25 mouse cellular contexts compared by ENCODE assay signal in the genomic region with DNA sequence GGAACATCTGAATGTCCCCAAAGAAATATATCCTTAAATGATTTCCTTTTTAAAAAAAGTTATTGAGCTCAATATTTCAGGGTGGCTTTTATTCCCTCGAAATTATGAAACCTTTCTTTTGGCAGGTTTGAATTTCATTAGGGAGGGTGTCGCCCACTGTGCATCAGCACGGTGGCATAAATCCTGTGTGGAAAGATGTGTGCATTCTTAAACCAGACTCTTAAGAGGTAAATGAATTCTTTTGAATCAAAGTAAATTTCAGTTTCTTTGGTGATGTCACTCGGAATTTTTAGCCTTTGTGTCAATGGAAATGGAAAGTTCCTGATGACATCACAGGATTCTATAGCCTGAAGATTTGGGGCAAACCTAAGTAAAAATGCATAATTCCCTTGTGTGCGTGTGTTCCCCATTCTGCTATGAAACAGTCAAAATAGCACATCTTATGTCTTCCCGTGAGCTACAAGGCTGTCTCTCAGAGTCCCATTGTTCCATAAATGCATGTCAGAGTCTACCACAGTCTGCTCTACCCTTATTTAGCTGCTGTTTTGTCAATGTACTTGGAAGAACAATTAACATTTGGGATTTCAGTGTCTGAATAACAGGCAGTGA.
DNase-seq lines count a peak whose midpoint lies in the region; ATAC-seq and TF ChIP-seq lines count a peak whose summit lies in the region.
"Had no signal": no experiment of that assay in that cellular context is flagged by ENCODE, and none has a peak within 500 bp of the region (broad histone marks: within the 10 kb centered on the region; RNA-seq: fewer than 3 reads in every experiment).

No protein-coding gene starts in this region.

- H3K27ac ChIP-seq in hindbrain, postnatal 0 days = no peak overlapping the region
- H3K27ac ChIP-seq in hindbrain, embryonic 13.5 days = no peak overlapping the region
- peak overlapping the region; percentile 48; the same call in 1 of the 2 replicates for H3K27ac ChIP-seq in midbrain, embryonic 15.5 days
- H3K27ac ChIP-seq in midbrain, embryonic 13.5 days = no peak overlapping the region
- H3K27ac ChIP-seq in forebrain, postnatal 0 days (ENCODE audit: low read depth, low read length) = peak overlapping the region; percentile 81
- H3K27ac ChIP-seq: gastrocnemius, adult 2 months; limb, embryonic 10.5 days; limb, embryonic 15.5 days; liver, embryonic 13.5 days had no signal

- H3K36me3 ChIP-seq in hindbrain, postnatal 0 days (ENCODE audit: insufficient read depth, low read length) = no peaks in the 10 kb centered on the region
- H3K36me3 ChIP-seq in hindbrain, embryonic 13.5 days = no peaks in the 10 kb centered on the region
- H3K36me3 ChIP-seq in midbrain, embryonic 15.5 days (replicated peaks) = no peaks in the 10 kb centered on the region
- no peaks in the 10 kb centered on the region for H3K36me3 ChIP-seq in midbrain, embryonic 13.5 days
- H3K36me3 ChIP-seq in forebrain, postnatal 0 days (ENCODE audit: insufficient read depth) = no peaks in the 10 kb centered on the region
- H3K36me3 ChIP-seq: G1E; limb, embryonic 10.5 days; limb, embryonic 15.5 days; liver, embryonic 13.5 days had no signal

- H3K4me1 ChIP-seq in hindbrain, postnatal 0 days (ENCODE audit: insufficient read depth, low read length) = no peaks in the 10 kb centered on the region
- H3K4me1 ChIP-seq in hindbrain, embryonic 13.5 days (replicated peaks) = peaks cover 5% of the 10 kb centered on the region; the same call in 1 of the 2 replicates
- no peaks in the 10 kb centered on the region for H3K4me1 ChIP-seq in midbrain, embryonic 15.5 days
- H3K4me1 ChIP-seq in midbrain, embryonic 13.5 days (replicated peaks) = peaks cover 9% of the 10 kb centered on the region; the same call in 1 of the 2 replicates
- no peaks in the 10 kb centered on the region for H3K4me1 ChIP-seq in forebrain, postnatal 0 days (ENCODE audit: insufficient read depth)
- H3K4me1 ChIP-seq: limb, embryonic 10.5 days; limb, embryonic 15.5 days; liver, embryonic 13.5 days; megakaryocyte, embryonic 14.5 days had no signal

- no peaks in the 10 kb centered on the region for H3K27me3 ChIP-seq in hindbrain, postnatal 0 days (ENCODE audit: insufficient read depth, low read length)
- no peaks in the 10 kb centered on the region for H3K27me3 ChIP-seq in hindbrain, embryonic 13.5 days
- H3K27me3 ChIP-seq in midbrain, embryonic 15.5 days (replicated peaks) = no peaks in the 10 kb centered on the region
- no peaks in the 10 kb centered on the region for H3K27me3 ChIP-seq in midbrain, embryonic 13.5 days
- H3K27me3 ChIP-seq in forebrain, postnatal 0 days (ENCODE audit: insufficient read depth, low read length) = no peaks in the 10 kb centered on the region
- H3K27me3 ChIP-seq: limb, embryonic 15.5 days; liver, embryonic 13.5 days; megakaryocyte, embryonic 14.5 days had no signal

- DNase-seq in cerebellum, adult 9-10 months = peak; percentile 30
- DNase-seq in cerebellum, adult 11 months = no peak
- peak; percentile 9 for DNase-seq in hindbrain, postnatal 0 days (ENCODE audit: low spot score)
- peak; percentile 68 for DNase-seq in forebrain, postnatal 0 days
- DNase-seq in right cerebral cortex, adult 18-20 months = no peak
- DNase-seq: adrenal gland, adult 8-10 months; cerebellum, adult 11-12 months; gastrocnemius, adult 2 months; heart, postnatal 14 days; kidney, postnatal 25 days; liver, embryonic 13.5 days; lung, adult 18-20 months; lung, postnatal 4 days; right cerebral cortex, postnatal 25 days; thymus, postnatal 14 days had no signal

- no peak for ATAC-seq in hindbrain, postnatal 0 days
- no peak for ATAC-seq in hindbrain, embryonic 13.5 days (ENCODE audit: low FRiP score)
- ATAC-seq in midbrain, embryonic 15.5 days (replicated peaks) = no peak
- no peak for ATAC-seq in midbrain, embryonic 13.5 days
- ATAC-seq in forebrain, postnatal 0 days = peak; percentile 90
- ATAC-seq: intestine, postnatal 0 days; lung, postnatal 0 days had no signal

- H3K4me2 ChIP-seq in hindbrain, postnatal 0 days (ENCODE audit: low read depth, low read length) = no peak overlapping the region
- H3K4me2 ChIP-seq in hindbrain, embryonic 13.5 days = no peak overlapping the region
- H3K4me2 ChIP-seq in midbrain, embryonic 15.5 days = no peak overlapping the region
- no peak overlapping the region for H3K4me2 ChIP-seq in midbrain, embryonic 13.5 days (replicated peaks)
- peak overlapping the region; percentile 6; the same call in 1 of the 2 replicates for H3K4me2 ChIP-seq in forebrain, postnatal 0 days (ENCODE audit: low read depth)
- H3K4me2 ChIP-seq: limb, embryonic 15.5 days; liver, embryonic 13.5 days had no signal

- 62% methylated on average over 6 of the region's 6 CpGs for WGBS in hindbrain, postnatal 0 days
- 64% methylated on average over 6 of the region's 6 CpGs for WGBS in hindbrain, embryonic 13.5 days
- 38% methylated on average over 6 of the region's 6 CpGs for WGBS in midbrain, embryonic 15.5 days
- WGBS in midbrain, embryonic 13.5 days = 50% methylated on average over 6 of the region's 6 CpGs
- 29% methylated on average over 6 of the region's 6 CpGs for WGBS in forebrain, postnatal 0 days

- no peak for TF ChIP-seq CTCF in hindbrain, postnatal 0 days (IDR thresholded peaks at IDR 0.05; ENCODE audit: low read depth)
- no peak for TF ChIP-seq CTCF in forebrain, postnatal 0 days (IDR thresholded peaks at IDR 0.05; ENCODE audit: low read depth)

- no peak overlapping the region for H3K9ac ChIP-seq in hindbrain, postnatal 0 days (replicated peaks; ENCODE audit: low read length)
- no peak overlapping the region for H3K9ac ChIP-seq in hindbrain, embryonic 13.5 days
- H3K9ac ChIP-seq in midbrain, embryonic 15.5 days = no peak overlapping the region
- no peak overlapping the region for H3K9ac ChIP-seq in midbrain, embryonic 13.5 days (replicated peaks)
- 0 out of 2 replicates have a peak overlapping the region, but pooled peaks have one; percentile 22 for H3K9ac ChIP-seq in forebrain, postnatal 0 days
- H3K9ac ChIP-seq: limb, embryonic 15.5 days; liver, embryonic 13.5 days had no signal

- no peak overlapping the region for H3K4me3 ChIP-seq in hindbrain, postnatal 0 days (ENCODE audit: low read length)
- H3K4me3 ChIP-seq in hindbrain, embryonic 13.5 days = no peak overlapping the region
- H3K4me3 ChIP-seq in midbrain, embryonic 15.5 days = no peak overlapping the region
- no peak overlapping the region for H3K4me3 ChIP-seq in midbrain, embryonic 13.5 days (replicated peaks)
- H3K4me3 ChIP-seq in forebrain, postnatal 0 days (ENCODE audit: low read depth, low read length) = no peak overlapping the region
- H3K4me3 ChIP-seq: erythroblast, embryonic 14.5 days; gastrocnemius, adult 2 months; limb, embryonic 10.5 days; limb, embryonic 15.5 days; liver, embryonic 13.5 days; megakaryocyte, embryonic 14.5 days had no signal

- no peaks in the 10 kb centered on the region for H3K9me3 ChIP-seq in hindbrain, postnatal 0 days (ENCODE audit: low read length)
- H3K9me3 ChIP-seq in hindbrain, embryonic 13.5 days = no peaks in the 10 kb centered on the region
- H3K9me3 ChIP-seq in midbrain, embryonic 15.5 days = no peaks in the 10 kb centered on the region
- no peaks in the 10 kb centered on the region for H3K9me3 ChIP-seq in midbrain, embryonic 13.5 days
- no peaks in the 10 kb centered on the region for H3K9me3 ChIP-seq in forebrain, postnatal 0 days (ENCODE audit: low read length)
- H3K9me3 ChIP-seq: G1E; limb, embryonic 10.5 days; limb, embryonic 15.5 days; liver, embryonic 13.5 days; megakaryocyte, embryonic 14.5 days had no signal

Comparison
In these comparisons a context has a peak if more than half of its experiments do, and no peak if none do; other contexts are left out.
1. DNase-seq: peak in cerebellum, adult 9-10 months (single experiment), hindbrain, postnatal 0 days (single experiment) and forebrain, postnatal 0 days (single experiment); none in cerebellum, adult 11 months (single experiment) and right cerebral cortex, adult 18-20 months (single experiment).
2. H3K27ac ChIP-seq: peak in midbrain, embryonic 15.5 days (single experiment) and forebrain, postnatal 0 days (single experiment); none in hindbrain, postnatal 0 days (single experiment), hindbrain, embryonic 13.5 days (single experiment) and midbrain, embryonic 13.5 days (single experiment).